22 mouse cellular contexts compared by ENCODE assay signal in genomic region chr5:127298060-127298459, GRCm38 (mm10). TPM values are rescaled to one million over a fixed set of nuclear protein-coding genes. Genes with fewer than 3 reads are reported as not detected.
DNase-seq lines count a peak whose midpoint lies in the region; ATAC-seq and TF ChIP-seq lines count a peak whose summit lies in the region.
"Had no signal": no experiment of that assay in that cellular context is flagged by ENCODE, and none has a peak within 500 bp of the region (broad histone marks: within the 10 kb centered on the region; RNA-seq: fewer than 3 reads in every experiment).

No protein-coding gene starts in this region.

- 47% methylated on average over 2 of the region's 2 CpGs for WGBS in kidney, embryonic 14.5 days
- WGBS in limb, embryonic 11.5 days = 35% methylated on average over 2 of the region's 2 CpGs
- WGBS in midbrain, postnatal 0 days = 33% methylated on average over 2 of the region's 2 CpGs

- no peak for DNase-seq in kidney, postnatal 36 days
- DNase-seq in embryo, embryonic 11 days = peak; percentile 49
- no peak for DNase-seq in limb, embryonic 11.5 days (ENCODE audit: low spot score)
- peak; percentile 11 for DNase-seq in midbrain, postnatal 0 days (ENCODE audit: low spot score)
- DNase-seq in adrenal gland, adult (ENCODE audit: inconsistent age in 2 of 2, low spot score in 1 of 2) = no peak
- no peak for DNase-seq in frontal cortex, postnatal 14 days (ENCODE audit: low spot score in 2 of 2)
- DNase-seq: adrenal gland, adult 8-10 months; cerebellum, adult 9-11 months; heart, adult 18-20 months; kidney, adult 9 months; kidney, postnatal 4 days; liver, embryonic 13.5 days; retina, postnatal 1 day; right cerebral cortex, postnatal 4 days had no signal

- H3K27me3 ChIP-seq in kidney, embryonic 14.5 days (ENCODE audit: control insufficient read depth, insufficient read depth, low read length) = no peaks in the 10 kb centered on the region
- no peaks in the 10 kb centered on the region for H3K27me3 ChIP-seq in limb, embryonic 11.5 days (ENCODE audit: control insufficient read depth, insufficient read depth, low read length)
- no peaks in the 10 kb centered on the region for H3K27me3 ChIP-seq in midbrain, postnatal 0 days (ENCODE audit: insufficient read depth, low read length)
- H3K27me3 ChIP-seq: heart, embryonic 13.5 days; intestine, embryonic 15.5 days; limb, embryonic 13.5 days; liver, embryonic 13.5 days had no signal

- H3K36me3 ChIP-seq in kidney, embryonic 14.5 days (ENCODE audit: control insufficient read depth, insufficient read depth, low read length) = no peaks in the 10 kb centered on the region
- H3K36me3 ChIP-seq in limb, embryonic 11.5 days (ENCODE audit: control insufficient read depth, insufficient read depth, low read length) = no peaks in the 10 kb centered on the region
- H3K36me3 ChIP-seq in midbrain, postnatal 0 days (ENCODE audit: insufficient read depth, low read length) = no peaks in the 10 kb centered on the region
- H3K36me3 ChIP-seq: forebrain, embryonic 12.5 days; heart, embryonic 13.5 days; intestine, embryonic 15.5 days; limb, embryonic 13.5 days; liver, embryonic 13.5 days had no signal

- H3K4me1 ChIP-seq in kidney, embryonic 14.5 days (ENCODE audit: control insufficient read depth, insufficient read depth, low read length) = peaks cover 3% of the 10 kb centered on the region; the same call in 1 of the 2 replicates
- H3K4me1 ChIP-seq in limb, embryonic 11.5 days (ENCODE audit: control insufficient read depth, insufficient read depth, low read length) = peaks cover 35% of the 10 kb centered on the region
- H3K4me1 ChIP-seq in midbrain, postnatal 0 days (ENCODE audit: insufficient read depth, low read length) = no peaks in the 10 kb centered on the region
- H3K4me1 ChIP-seq: intestine, embryonic 15.5 days; liver, embryonic 13.5 days had no signal

- no peak overlapping the region for H3K9ac ChIP-seq in kidney, embryonic 14.5 days (ENCODE audit: low read depth, low read length)
- H3K9ac ChIP-seq in limb, embryonic 11.5 days (ENCODE audit: low read length) = no peak overlapping the region
- H3K9ac ChIP-seq in midbrain, postnatal 0 days (replicated peaks; ENCODE audit: low read length, poor library complexity, severe bottlenecking) = no peak overlapping the region
- H3K9ac ChIP-seq: forebrain, embryonic 12.5 days; heart, embryonic 13.5 days; intestine, embryonic 15.5 days; limb, embryonic 13.5 days; liver, embryonic 13.5 days had no signal

- TF ChIP-seq CTCF in midbrain, postnatal 0 days (IDR thresholded peaks at IDR 0.05) = no peak

- no peak overlapping the region for H3K27ac ChIP-seq in kidney, embryonic 14.5 days (ENCODE audit: low read depth, low read length)
- peak overlapping the region; percentile 53; the same call in 1 of the 2 replicates for H3K27ac ChIP-seq in limb, embryonic 11.5 days (replicated peaks; ENCODE audit: low read depth, low read length)
- H3K27ac ChIP-seq in midbrain, postnatal 0 days (ENCODE audit: low read depth, low read length) = 0 out of 2 replicates have a peak overlapping the region, but pooled peaks have one; percentile 9
- H3K27ac ChIP-seq: forebrain, embryonic 12.5 days; heart, embryonic 13.5 days; intestine, embryonic 15.5 days; limb, embryonic 13.5 days; liver, embryonic 13.5 days; stomach, postnatal 0 days had no signal

- H3K9me3 ChIP-seq in kidney, embryonic 14.5 days (ENCODE audit: control insufficient read depth, low read length) = no peaks in the 10 kb centered on the region
- H3K9me3 ChIP-seq in limb, embryonic 11.5 days (ENCODE audit: control insufficient read depth, low read length) = no peaks in the 10 kb centered on the region
- H3K9me3 ChIP-seq in midbrain, postnatal 0 days (ENCODE audit: low read length) = no peaks in the 10 kb centered on the region
- H3K9me3 ChIP-seq: forebrain, embryonic 12.5 days; heart, embryonic 13.5 days; intestine, embryonic 15.5 days; limb, embryonic 13.5 days had no signal

- no peak overlapping the region for H3K4me2 ChIP-seq in kidney, embryonic 14.5 days (replicated peaks; ENCODE audit: low read depth, low read length)
- no peak overlapping the region for H3K4me2 ChIP-seq in limb, embryonic 11.5 days (ENCODE audit: low read depth, severe bottlenecking)
- no peak overlapping the region for H3K4me2 ChIP-seq in midbrain, postnatal 0 days (ENCODE audit: low read depth, low read length, poor library complexity, severe bottlenecking)
- H3K4me2 ChIP-seq: forebrain, embryonic 12.5 days; heart, embryonic 13.5 days; intestine, embryonic 15.5 days; limb, embryonic 13.5 days; liver, embryonic 13.5 days had no signal

- peak; percentile 41; the same call in 1 of the 2 replicates for ATAC-seq in kidney, embryonic 14.5 days (ENCODE audit: low FRiP score, low TSS enrichment)
- ATAC-seq in limb, embryonic 11.5 days (ENCODE audit: insufficient number of reproducible peaks, low FRiP score, low TSS enrichment, low read depth) = no peak
- ATAC-seq in midbrain, postnatal 0 days (ENCODE audit: low FRiP score) = no peak
- ATAC-seq: intestine, embryonic 15.5 days had no signal

- no peak overlapping the region for H3K4me3 ChIP-seq in kidney, embryonic 14.5 days (ENCODE audit: low read length)
- no peak overlapping the region for H3K4me3 ChIP-seq in limb, embryonic 11.5 days (ENCODE audit: low read depth, low read length)
- H3K4me3 ChIP-seq in midbrain, postnatal 0 days (ENCODE audit: low read depth, low read length) = no peak overlapping the region
- H3K4me3 ChIP-seq: forebrain, embryonic 12.5 days; heart, embryonic 13.5 days; intestine, embryonic 15.5 days; limb, embryonic 13.5 days; liver, embryonic 13.5 days; myocyte had no signal

RNA-seq across cellular contexts. Expression of gene Tmem132c, which starts 56.5 kb away (rescaled TPM):
- polyA plus RNA-seq in kidney, embryonic 14.5 days (2014; fragmentation: Nextera tagmentation; extraction: Ambion mirVana) = 0.71 and 0.77 TPM in 2 replicates
- 34.6 and 38.6 TPM in 2 replicates for polyA plus RNA-seq in limb, embryonic 11.5 days (2014; fragmentation: Nextera tagmentation; extraction: Ambion mirVana)
- 37.9 and 40.0 TPM in 2 replicates for total RNA-seq in midbrain, postnatal 0 days (2014; rRNA removed)
- 8.7 and 10.2 TPM in 2 replicates for polyA plus RNA-seq in midbrain, postnatal 0 days (2015; fragmentation: Nextera tagmentation; extraction: Ambion mirVana)
- total RNA-seq: megakaryocyte, adult 5-6 weeks had no signal
- polyA plus RNA-seq: myocyte had no signal

Comparison
In these comparisons a context has a peak if more than half of its experiments do, and no peak if none do; other contexts are left out.
1. DNase-seq: peak in embryo, embryonic 11 days (single experiment) and midbrain, postnatal 0 days (single experiment); none in kidney, postnatal 36 days (0 of 2), limb, embryonic 11.5 days (single experiment), adrenal gland, adult (0 of 2) and frontal cortex, postnatal 14 days (0 of 2).